ENCODE assay signal across 10 mouse cellular contexts in genomic region chr17:30056226-30056625, GRCm38 (mm10). TPM values are rescaled to one million over a fixed set of nuclear protein-coding genes. Genes with fewer than 3 reads are reported as not detected.
A peak's percentile ranks its signal among the peaks of the same experiment; 100 is the strongest.
DNase-seq lines count a peak whose midpoint lies in the region.
"Had no signal": no experiment of that assay in that cellular context is flagged by ENCODE, and none has a peak within 500 bp of the region (broad histone marks: within the 10 kb centered on the region; RNA-seq: fewer than 3 reads in every experiment).

No protein-coding gene starts in this region.

- peak; percentile 93 for DNase-seq in heart, adult 11 months
- DNase-seq in heart, postnatal 25 days (ENCODE audit: low spot score): no peak
- peak; percentile 22 for DNase-seq in retina, postnatal 1 day
- DNase-seq in retina, embryonic 14.5 days (ENCODE audit: low spot score): no peak
- DNase-seq in kidney, adult 9 months: peak; percentile 58
- no peak for DNase-seq in c-Kit-positive CD71-positive TER-119-positive erythroid progenitor cells, embryonic 14.5 days (ENCODE audit: low spot score)
- no peak for DNase-seq in frontal cortex, adult 2 months (ENCODE audit: extremely low spot score in 1 of 2, low spot score in 1 of 2)
- DNase-seq: cerebellum, adult 8-10 months; liver, embryonic 13.5 days; right cerebral cortex, postnatal 25 days had no signal

- intact Hi-C loops in heart, postnatal 25 days (cut with DNase I): loop anchor here (5.0 kb wide), 1 partner anchor 46 kb away; no protein-coding TSS in a partner anchor

RNA-seq across cellular contexts. Expression of gene Zfand3, which starts 51.7 kb away (rescaled TPM):
- total RNA-seq in heart, postnatal 25 days (2021): 100 to 1,000 TPM; 127 to 128 TPM
- 99.4 and 100 TPM in 2 replicates for polyA plus RNA-seq in frontal cortex, adult 2 months (2012; rRNA removed)

Comparison
In these comparisons a context has a peak if more than half of its experiments do, and no peak if none do; other contexts are left out.
1. DNase-seq: peak in heart, adult 11 months (single experiment), retina, postnatal 1 day (single experiment) and kidney, adult 9 months (single experiment); none in heart, postnatal 25 days (single experiment), retina, embryonic 14.5 days (single experiment), c-Kit-positive CD71-positive TER-119-positive erythroid progenitor cells, embryonic 14.5 days (single experiment) and frontal cortex, adult 2 months (0 of 2).